Mouse (Mus musculus): ENCODE data around the gene Sumf1. TPM values are rescaled to one million over a fixed set of nuclear protein-coding genes. Genes with fewer than 3 reads are reported as not detected.

Gene Sumf1
- total and polyA plus RNA-seq, 3 experiments = 11.0 to 23.1 (median 14.9) TPM

DNA sequence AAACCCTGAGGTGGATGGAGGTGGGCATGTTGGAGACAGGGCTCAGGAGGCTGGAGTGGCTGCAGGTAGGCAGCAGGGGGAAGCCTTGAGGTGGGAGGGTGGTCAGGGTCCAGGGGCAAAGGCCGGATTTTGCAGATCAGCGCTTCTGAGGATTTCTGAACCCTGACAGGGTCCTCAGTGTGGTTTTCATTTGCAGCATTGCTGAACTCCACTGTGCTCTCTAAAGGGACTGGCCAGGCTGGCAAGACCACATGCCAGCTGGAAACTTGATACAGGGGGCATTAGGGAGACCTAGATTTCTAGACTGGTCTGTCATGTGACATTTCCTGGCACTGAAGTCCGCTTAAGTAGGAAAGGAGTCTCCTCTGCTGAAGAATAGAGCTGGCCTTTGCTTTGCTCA is 32.6 kb upstream of the Sumf1 start:
- dilution Hi-C loops (cut with MboI; ENCODE audit: extremely low pct_ligation_motif_present, extremely low pct_unique_long_range_greater_than_20kb, low sequenced_read_pairs) (no loop called here), in situ Hi-C loops (cut with MboI; ENCODE audit: low pct_ligation_motif_present, low pct_unique_long_range_greater_than_20kb, low sequenced_read_pairs) (no loop called here)
- Histone ChIP-seq H3K4me3 (replicated peaks in 1 of 3; ENCODE audit: low read depth in 2 of 3, low read length in 2 of 3, poor library complexity in 1 of 3) (no peak overlapping the region), H3K27me3 (replicated peaks) (no peaks in the 10 kb centered on the region), H3K9ac (ENCODE audit: insufficient read depth, low read depth) (no peak overlapping the region), H3K27ac (ENCODE audit: insufficient read depth, low read depth) (no peak overlapping the region), H3K79me2 (replicated peaks; ENCODE audit: control insufficient read depth, extremely low read depth, insufficient read depth, poor library complexity, severe bottlenecking) (peaks cover 50% of the 10 kb centered on the region), H3K4me2 (ENCODE audit: insufficient read depth, low read depth, poor library complexity, severe bottlenecking) (no peak overlapping the region), H3K36me3 (replicated peaks in 1 of 2; ENCODE audit: control insufficient read depth in 1 of 2, insufficient read depth in 1 of 2, low read length in 1 of 2) (peaks cover 7 to 58% of the 10 kb centered on the region in 2 experiments), H3K4me1 (ENCODE audit: control insufficient read depth in 1 of 2, insufficient read depth in 2 of 2) (peaks cover 7 to 60% of the 10 kb centered on the region in 2 experiments; a peak in 3 of 4 replicates), H3K9me3 (replicated peaks; ENCODE audit: low read length) (no peaks in the 10 kb centered on the region)
- DNase-seq (ENCODE audit: extremely low read depth) = no peak
- no peak for TF ChIP-seq BHLHE40 (IDR thresholded peaks at IDR 0.05; ENCODE audit: low read depth, low read length)
- TF ChIP-seq MAFK (IDR thresholded peaks at IDR 0.05; ENCODE audit: insufficient replicate concordance, low read length) = no peak
- no peak for TF ChIP-seq NELFE (IDR thresholded peaks at IDR 0.05; ENCODE audit: low read depth, low read length)
- no peak for TF ChIP-seq MEF2A (IDR thresholded peaks at IDR 0.05; ENCODE audit: borderline replicate concordance, low read depth, low read length)
- TF ChIP-seq NRF1 (IDR thresholded peaks at IDR 0.05; ENCODE audit: low read depth, low read length) = no peak
- no peak for TF ChIP-seq HCFC1 (IDR thresholded peaks at IDR 0.05; ENCODE audit: low read depth, low read length)
- no peak for TF ChIP-seq GABPA (IDR thresholded peaks at IDR 0.05; ENCODE audit: insufficient replicate concordance, low read depth, low read length)
- TF ChIP-seq EP300 (IDR thresholded peaks at IDR 0.05; ENCODE audit: low read length) = no peak
- TF ChIP-seq RAD21 (IDR thresholded peaks at IDR 0.05; ENCODE audit: low read depth, low read length) = no peak
- TF ChIP-seq TCF12 (IDR thresholded peaks at IDR 0.05; ENCODE audit: low read depth, low read length) = no peak
- no peak for TF ChIP-seq CHD1 (IDR thresholded peaks at IDR 0.05; ENCODE audit: low read depth, low read length)
- no peak for TF ChIP-seq E2F4 (IDR thresholded peaks at IDR 0.05; ENCODE audit: insufficient replicate concordance, low read depth, low read length)
- no peak for TF ChIP-seq MYC (IDR thresholded peaks at IDR 0.05; ENCODE audit: low read depth, low read length)
- no peak for TF ChIP-seq MAZ (IDR thresholded peaks at IDR 0.05; ENCODE audit: low read depth, low read length)
- no peak for TF ChIP-seq KAT2A (IDR thresholded peaks at IDR 0.05; ENCODE audit: insufficient replicate concordance, low read length)
- no peak for TF ChIP-seq JUND (conservative IDR thresholded peaks at IDR 0.05; ENCODE audit: low read depth, low read length)
- no peak for TF ChIP-seq POLR2A (IDR thresholded peaks at IDR 0.05; ENCODE audit: low read depth, low read length)
- TF ChIP-seq RCOR1 (conservative IDR thresholded peaks at IDR 0.05; ENCODE audit: low read depth, low read length) = no peak
- no peak for TF ChIP-seq JUN (IDR thresholded peaks at IDR 0.05; ENCODE audit: insufficient read depth, low read depth, low read length)
- no peak for TF ChIP-seq ZNF384 (IDR thresholded peaks at IDR 0.05; ENCODE audit: low read depth, low read length)

- in situ Hi-C loops (cut with MboI; ENCODE audit: low pct_ligation_motif_present, low pct_unique_long_range_greater_than_20kb, low sequenced_read_pairs) (no loop called here), dilution Hi-C loops (cut with MboI; ENCODE audit: extremely low pct_ligation_motif_present, extremely low pct_unique_long_range_greater_than_20kb, low sequenced_read_pairs) (no loop called here)
- TF ChIP-seq IRF4 (IDR thresholded peaks at IDR 0.05; ENCODE audit: low read depth, low read length) = no peak
Observed at GRCm38 (mm10) chr6:108216832-108217231, 31.4 kb upstream of the Sumf1 start.

More at GRCm38 (mm10) chr6:108216832-108217231, 31.4 kb upstream of the Sumf1 start:
- Histone ChIP-seq H3K9ac (ENCODE audit: insufficient read depth, low read depth) (no peak overlapping the region), H3K27me3 (replicated peaks) (no peaks in the 10 kb centered on the region), H3K4me1 (ENCODE audit: control insufficient read depth in 1 of 2, insufficient read depth in 2 of 2) (peaks cover 8 to 51% of the 10 kb centered on the region in 2 experiments), H3K9me3 (replicated peaks; ENCODE audit: low read length) (no peaks in the 10 kb centered on the region), H3K36me3 (replicated peaks in 1 of 2; ENCODE audit: control insufficient read depth in 1 of 2, insufficient read depth in 1 of 2, low read length in 1 of 2) (peaks cover 7 to 58% of the 10 kb centered on the region in 2 experiments), H3K4me3 (replicated peaks in 1 of 3; ENCODE audit: low read depth in 2 of 3, low read length in 2 of 3, poor library complexity in 1 of 3) (no peak overlapping the region), H3K27ac (ENCODE audit: insufficient read depth, low read depth) (no peak overlapping the region), H3K79me2 (replicated peaks; ENCODE audit: control insufficient read depth, extremely low read depth, insufficient read depth, poor library complexity, severe bottlenecking) (peaks cover 42% of the 10 kb centered on the region), H3K4me2 (ENCODE audit: insufficient read depth, low read depth, poor library complexity, severe bottlenecking) (no peak overlapping the region)
- DNase-seq (ENCODE audit: extremely low read depth) = no peak

Measured in CH12.LX (cell line).